Mouse (Mus musculus) CH12.LX (cell line): ENCODE data around the gene Cacna1a.

Experiments
- BHLHE40 ChIP-seq: IDR thresholded peaks from 2 replicates; pipeline ENCODE4 v1.6.1; 2011; ENCODE audit warnings: mild to moderate bottlenecking, low read depth, low read length, improper control_type of control experiment
- CHD1 ChIP-seq: IDR thresholded peaks from 2 replicates; pipeline ENCODE4 v1.6.1; 2012; ENCODE audit warnings: low read depth, low read length, improper control_type of control experiment, inconsistent platforms
- CTCF ChIP-seq, 2 experiments: IDR thresholded peaks in 1 of 2; conservative IDR thresholded peaks in 1 of 2; 2 replicates each; pipeline ENCODE4 v1.5.1; 2011 to 2012; ENCODE audit warnings: low read depth in 2 of 2, low read length in 2 of 2, improper control_type of control experiment in 1 of 2, inconsistent platforms in 1 of 2, mild to moderate bottlenecking in 1 of 2, moderate library complexity in 1 of 2
- HCFC1 ChIP-seq: IDR thresholded peaks from 2 replicates; pipeline ENCODE4 v1.6.1; 2012; ENCODE audit warnings: low read depth, mild to moderate bottlenecking, inconsistent platforms, low read length, improper control_type of control experiment
- MAZ ChIP-seq: IDR thresholded peaks from 2 replicates; pipeline ENCODE4 v1.6.1; 2012; ENCODE audit warnings: low read depth, mild to moderate bottlenecking, inconsistent platforms, low read length, improper control_type of control experiment, moderate library complexity
- MXI1 ChIP-seq: IDR thresholded peaks from 2 replicates; pipeline ENCODE4 v1.6.1; 2011; ENCODE audit warnings: mild to moderate bottlenecking, low read depth, low read length, improper control_type of control experiment
- POLR2A ChIP-seq: IDR thresholded peaks from 2 replicates; pipeline ENCODE4 v1.6.1; 2011; ENCODE audit warnings: low read depth, mild to moderate bottlenecking, improper control_type of control experiment, low read length
- POLR2AphosphoS2 ChIP-seq: IDR thresholded peaks from 2 replicates; pipeline ENCODE4 v1.6.1; 2011; ENCODE audit warnings: low read depth, low read length, improper control_type of control experiment
- ZKSCAN1 ChIP-seq: IDR thresholded peaks from 2 replicates; pipeline ENCODE4 v1.6.1; 2012; ENCODE audit warnings: low read depth, inconsistent platforms, low read length, improper control_type of control experiment, borderline replicate concordance
- ZMIZ1 ChIP-seq: IDR thresholded peaks from 2 replicates; pipeline ENCODE4 v1.6.1; 2012; ENCODE audit warnings: low read depth, mild to moderate bottlenecking, inconsistent platforms, low read length, improper control_type of control experiment

- TF ChIP-seq HCFC1, result no peak
- no peak for TF ChIP-seq CTCF (conservative IDR thresholded peaks at IDR 0.05 in 1 of 2, IDR thresholded peaks at IDR 0.05 in 1 of 2; ENCODE audit: low read depth in 2 of 2, low read length in 2 of 2)
- TF ChIP-seq ZMIZ1, result no peak
- no peak for TF ChIP-seq MAZ
- no peak for TF ChIP-seq POLR2A
- TF ChIP-seq ZKSCAN1, result no peak
- no peak for TF ChIP-seq CHD1
- no peak for TF ChIP-seq BHLHE40
- no peak for TF ChIP-seq MXI1
- no peak for TF ChIP-seq POLR2AphosphoS2
These were observed 72.5 kb downstream of the Cacna1a start for GRCm38 (mm10) chr8:84460698-84461097.
